8 mouse cellular contexts compared by ENCODE assay signal in genomic region chr6:149409341-149409740, GRCm38 (mm10). TPM values are rescaled to one million over a fixed set of nuclear protein-coding genes. Genes with fewer than 3 reads are reported as not detected.
DNase-seq lines count a peak whose midpoint lies in the region; ATAC-seq and TF ChIP-seq lines count a peak whose summit lies in the region.

No protein-coding gene starts in this region.

- TF ChIP-seq CTCF in G1E (IDR thresholded peaks at IDR 0.05; ENCODE audit: low read depth, low read length): no peak
- TF ChIP-seq CTCF in cortical plate, adult 2 months (IDR thresholded peaks at IDR 0.05; ENCODE audit: extremely low read depth, insufficient read depth, low read length): no peak

- H3K9ac ChIP-seq in heart, embryonic 13.5 days: peak overlapping the region; percentile 84
- peak overlapping the region; percentile 72 for H3K9ac ChIP-seq in heart, embryonic 16.5 days (ENCODE audit: low read length)
- peak overlapping the region; percentile 88 for H3K9ac ChIP-seq in midbrain, embryonic 11.5 days (ENCODE audit: low read length)

- H3K4me1 ChIP-seq in heart, embryonic 13.5 days: peaks cover 13% of the 10 kb centered on the region
- H3K4me1 ChIP-seq in G1E (ENCODE audit: insufficient read depth, low read depth, low read length): peaks cover 12% of the 10 kb centered on the region
- no peaks in the 10 kb centered on the region for H3K4me1 ChIP-seq in cortical plate, adult 2 months (ENCODE audit: control insufficient read depth, insufficient read depth, low read length)
- H3K4me1 ChIP-seq in heart, embryonic 16.5 days (ENCODE audit: control insufficient read depth, insufficient read depth, low read length): peaks cover 11% of the 10 kb centered on the region
- H3K4me1 ChIP-seq in midbrain, embryonic 11.5 days (ENCODE audit: control insufficient read depth, insufficient read depth, low read length): peaks cover 4% of the 10 kb centered on the region; the same call in 1 of the 2 replicates

- WGBS in heart, embryonic 13.5 days: under 1% methylated on average over 11 of the region's 11 CpGs
- WGBS in heart, embryonic 16.5 days: 1% methylated on average over 11 of the region's 11 CpGs
- WGBS in midbrain, embryonic 11.5 days: under 1% methylated on average over 11 of the region's 11 CpGs

- peak overlapping the region; percentile 76 for H3K27ac ChIP-seq in heart, embryonic 13.5 days (replicated peaks)
- H3K27ac ChIP-seq in cortical plate, adult 2 months (ENCODE audit: insufficient read depth, low read length): peak overlapping the region; percentile 56
- peak overlapping the region; percentile 51 for H3K27ac ChIP-seq in heart, embryonic 16.5 days (ENCODE audit: low read length)
- peak overlapping the region; percentile 83 for H3K27ac ChIP-seq in midbrain, embryonic 11.5 days (ENCODE audit: low read depth, low read length)

- H3K4me3 ChIP-seq in heart, embryonic 13.5 days: peak overlapping the region; percentile 79
- H3K4me3 ChIP-seq in G1E (ENCODE audit: low read depth, low read length): peak overlapping the region; percentile 76
- H3K4me3 ChIP-seq in cortical plate, adult 2 months (ENCODE audit: insufficient read depth, low read length): peak overlapping the region; percentile 84
- peak overlapping the region; percentile 72 for H3K4me3 ChIP-seq in heart, embryonic 16.5 days (ENCODE audit: low read length)
- H3K4me3 ChIP-seq in midbrain, embryonic 11.5 days (ENCODE audit: low read depth, low read length): peak overlapping the region; percentile 71

- H3K36me3 ChIP-seq in heart, embryonic 13.5 days: no peaks in the 10 kb centered on the region
- H3K36me3 ChIP-seq in G1E (replicated peaks): no peaks in the 10 kb centered on the region
- no peaks in the 10 kb centered on the region for H3K36me3 ChIP-seq in heart, embryonic 16.5 days (ENCODE audit: control insufficient read depth, insufficient read depth)
- no peaks in the 10 kb centered on the region for H3K36me3 ChIP-seq in midbrain, embryonic 11.5 days (ENCODE audit: control insufficient read depth, insufficient read depth, low read length)

- H3K4me2 ChIP-seq in heart, embryonic 13.5 days: peak overlapping the region; percentile 83
- peak overlapping the region; percentile 80 for H3K4me2 ChIP-seq in heart, embryonic 16.5 days (ENCODE audit: low read depth, low read length)
- H3K4me2 ChIP-seq in midbrain, embryonic 11.5 days: peak overlapping the region; percentile 81

- H3K9me3 ChIP-seq in heart, embryonic 13.5 days: no peaks in the 10 kb centered on the region
- H3K9me3 ChIP-seq in G1E (replicated peaks): no peaks in the 10 kb centered on the region
- no peaks in the 10 kb centered on the region for H3K9me3 ChIP-seq in heart, embryonic 16.5 days (replicated peaks; ENCODE audit: control insufficient read depth, low read length)
- H3K9me3 ChIP-seq in midbrain, embryonic 11.5 days (ENCODE audit: control insufficient read depth, low read length): no peaks in the 10 kb centered on the region

- no peak for TF ChIP-seq POLR2A in cortical plate, adult 2 months (IDR thresholded peaks at IDR 0.05; ENCODE audit: extremely low read depth, insufficient read depth, low read length)

- H3K27me3 ChIP-seq in heart, embryonic 13.5 days (replicated peaks): no peaks in the 10 kb centered on the region
- peaks cover 3% of the 10 kb centered on the region; the same call in 1 of the 2 replicates for H3K27me3 ChIP-seq in G1E (ENCODE audit: insufficient read depth, low read length)
- no peaks in the 10 kb centered on the region for H3K27me3 ChIP-seq in heart, embryonic 16.5 days (ENCODE audit: control insufficient read depth, insufficient read depth, low read length)
- no peaks in the 10 kb centered on the region for H3K27me3 ChIP-seq in midbrain, embryonic 11.5 days (ENCODE audit: control insufficient read depth, insufficient read depth, low read length)

- intact Hi-C loops in heart, postnatal 10 days (cut with DNase I): no loop called here
- intact Hi-C loops in gastrocnemius, postnatal 14 days (cut with DNase I; ENCODE audit: low total_unique reads): no loop called here

- ATAC-seq in heart, embryonic 13.5 days (ENCODE audit: extremely low read depth, insufficient number of reproducible peaks, low FRiP score, low TSS enrichment): 0 out of 2 replicates have a peak, but pooled peaks have one; percentile 15
- 0 out of 2 replicates have a peak, but pooled peaks have one; percentile 6 for ATAC-seq in G1E (ENCODE audit: extremely low read depth, insufficient number of reproducible peaks, low FRiP score, poor library complexity, severe bottlenecking)
- 0 out of 2 replicates have a peak, but pooled peaks have one; percentile 2 for ATAC-seq in heart, embryonic 16.5 days (replicated peaks; ENCODE audit: extremely low read depth, insufficient read depth, low FRiP score)
- peak; percentile 51 for ATAC-seq in midbrain, embryonic 11.5 days (ENCODE audit: low FRiP score)

- DNase-seq in heart, postnatal 10 days: no peak
- peak; percentile 4 for DNase-seq in G1E (ENCODE audit: low spot score)
- DNase-seq in layer of hippocampus, postnatal 10 days (ENCODE audit: low spot score in 2 of 2): peak; percentile 33 to 41
- peak; percentile 91 for DNase-seq in midbrain, embryonic 11.5 days (ENCODE audit: low spot score, missing footprints)
- DNase-seq in gastrocnemius, postnatal 14 days: no peak

RNA-seq across cellular contexts. Expression of gene Bicd1, which starts 0.7 kb away (rescaled TPM):
- polyA plus RNA-seq in heart, embryonic 13.5 days (2015; fragmentation: Nextera tagmentation; extraction: Ambion mirVana): 5.4 and 6.0 TPM in 2 replicates
- total RNA-seq in heart, postnatal 10 days (2021): 1 to 10 TPM; 2.6 to 2.9 TPM
- total RNA-seq in G1E (2014; fragmentation: Nextera tagmentation) (14.0 and 14.9 TPM in 2 replicates), G1E (2017) (5.2 and 9.5 TPM in 2 replicates)
- 0.80 and 0.89 TPM in 2 replicates for polyA plus RNA-seq in G1E (2012)
- 21.1 and 21.9 TPM in 2 replicates for polyA plus RNA-seq in cortical plate, adult 2 months (2012; rRNA removed)
- polyA plus RNA-seq in heart, embryonic 16.5 days (2015; fragmentation: Nextera tagmentation; extraction: Ambion mirVana): 5.6 and 5.8 TPM in 2 replicates
- 10 to 100 TPM; 54.6 to 57.7 TPM for total RNA-seq in layer of hippocampus, postnatal 10 days (2021)
- 15.5 and 16.5 TPM in 2 replicates for polyA plus RNA-seq in midbrain, embryonic 11.5 days (2014; fragmentation: Nextera tagmentation; extraction: Ambion mirVana)
- 1 to 10 TPM in 1 of 2 experiments, under 1 TPM in 1; 0.71 to 1.5 TPM for total RNA-seq in gastrocnemius, postnatal 14 days (2021)

Comparison
In these comparisons a context has a peak if more than half of its experiments do, and no peak if none do; other contexts are left out.
1. DNase-seq: peak in G1E (single experiment), layer of hippocampus, postnatal 10 days (2 of 2) and midbrain, embryonic 11.5 days (single experiment); none in heart, postnatal 10 days (0 of 2) and gastrocnemius, postnatal 14 days (single experiment).
2. Peak in every context shown above with its lines, with median percentiles within 50 percentile points of each other: ATAC-seq, H3K27ac ChIP-seq, H3K4me2 ChIP-seq, H3K4me3 ChIP-seq and H3K9ac ChIP-seq.